Mouse (Mus musculus): ENCODE data around the gene Slc7a9. TPM values are rescaled to one million over a fixed set of nuclear protein-coding genes. Genes with fewer than 3 reads are reported as not detected.

Slc7a9 gene
- total RNA-seq, 1 experiment from 2014 or later = not detected

Other genes with a start within 250 kb of the Slc7a9 start
- gene Lrp3, start 233.3 kb upstream of the Slc7a9 start, total RNA-seq (2021) = 15.1 and 18.3 TPM in 2 replicates
- 14.0 and 17.1 TPM in 2 replicates for gene Gpatch1, start 130.4 kb upstream of the Slc7a9 start, total RNA-seq (2021)
- 2.8 and 4.7 TPM in 2 replicates for gene Rhpn2, start 114.6 kb upstream of the Slc7a9 start, total RNA-seq (2021)
- gene Faap24, start 52.0 kb upstream of the Slc7a9 start, total RNA-seq (2021) = 5.6 and 8.4 TPM in 2 replicates
- 16.9 and 18.4 TPM in 2 replicates for gene Cep89, start 51.8 kb upstream of the Slc7a9 start, total RNA-seq (2021)
- gene Tdrd12, start 88.9 kb downstream of the Slc7a9 start, total RNA-seq (2021) = not detected in 2 replicates
- gene Nudt19, start 107.5 kb downstream of the Slc7a9 start, total RNA-seq (2021) = 56.6 and 59.6 TPM in 2 replicates
- gene Rgs9bp, start 136.8 kb downstream of the Slc7a9 start, total RNA-seq (2021) = 0.37 and 0.56 TPM in 2 replicates
- 30.7 and 33.6 TPM in 2 replicates for gene Ankrd27, start 137.4 kb downstream of the Slc7a9 start, total RNA-seq (2021)
- gene Pdcd5, start 198.7 kb downstream of the Slc7a9 start, total RNA-seq (2021) = 84.8 and 103 TPM in 2 replicates